Mouse (Mus musculus) kidney, postnatal 0 days (tissue): ENCODE results near the gene Unc93b1. TPM values are rescaled to one million over a fixed set of nuclear protein-coding genes. Genes with fewer than 3 reads are reported as not detected.

ENCODE experiments used
- ATAC-seq: fragments of 200-750 bp; cut with Nextera tagmentation; replicated peaks from 2 replicates; pipeline ENCODE4 v1.8.0; 2017; ENCODE audit warnings: low read depth, moderate number of reproducible peaks, moderate TSS enrichment, moderate library complexity; ENCODE audit not compliant: low FRiP score
- DNase-seq: peaks from one replicate; pipeline ENCODE4 v3.0.0-alpha.2; 2016; ENCODE audit warnings: low spot score
- H3K27ac ChIP-seq: fragments of 300-500 bp; sonication (generic); 2 replicates; pipeline ENCODE4 v1.5.1; 2014; ENCODE audit warnings: mild to moderate bottlenecking
- H3K27me3 ChIP-seq: fragments of 300-500 bp; sonication (generic); 2 replicates; pipeline ENCODE4 v1.6.1; 2014; ENCODE audit warnings: low read length, mixed read lengths; ENCODE audit not compliant: insufficient read depth
- H3K36me3 ChIP-seq: fragments of 300-500 bp; sonication (generic); 2 replicates; pipeline ENCODE4 v1.6.1; 2014; ENCODE audit warnings: low read length, mixed read lengths; ENCODE audit not compliant: insufficient read depth
- H3K4me1 ChIP-seq: fragments of 300-500 bp; sonication (generic); replicated peaks from 2 replicates; pipeline ENCODE4 v1.6.1; 2014; ENCODE audit warnings: antibody characterized with exemption, low read length, mixed read lengths; ENCODE audit not compliant: insufficient read depth
- H3K4me2 ChIP-seq: fragments of 300-500 bp; sonication (generic); 2 replicates; pipeline ENCODE4 v1.6.1; 2014; ENCODE audit warnings: mild to moderate bottlenecking, low read length, moderate library complexity, mixed read lengths
- H3K4me3 ChIP-seq: fragments of 300-500 bp; sonication (generic); replicated peaks from 2 replicates; pipeline ENCODE4 v1.5.1; 2014; ENCODE audit warnings: low read depth, low read length
- H3K9ac ChIP-seq: fragments of 300-500 bp; sonication (generic); 2 replicates; pipeline ENCODE4 v1.6.1; 2014; ENCODE audit warnings: low read depth, low read length
- H3K9me3 ChIP-seq: fragments of 300-500 bp; sonication (generic); replicated peaks from 2 replicates; pipeline ENCODE4 v1.6.1; 2016; ENCODE audit warnings: low read length, inconsistent platforms, mixed read lengths
- CTCF ChIP-seq: IDR thresholded peaks from 2 replicates; pipeline ENCODE4 v1.5.1; 2016; ENCODE audit warnings: antibody characterized with exemption, low read depth, mild to moderate bottlenecking, moderate library complexity
- WGBS: fragments of 180-500 bp; shearing (Covaris S2); extraction: QIAGEN DNeasy Blood & Tissue Kit; methylation state at CpG from one replicate; pipeline ENCODE4 v1.1.7; 2014; 5-methylcytosine and 5-hydroxymethylcytosine counted together
- polyA plus RNA-seq: library from polyadenylated mRNA; unstranded; fragments of >200 nt; fragmentation: Nextera tagmentation; extraction: Ambion mirVana; gene quantifications from 2 replicates; pipeline ENCODE4 v1.2.1, GENCODE M21; 2015

Unc93b1 gene
- polyA plus RNA-seq, 1 experiment from 2014 or later = 24.2 TPM

DNA sequence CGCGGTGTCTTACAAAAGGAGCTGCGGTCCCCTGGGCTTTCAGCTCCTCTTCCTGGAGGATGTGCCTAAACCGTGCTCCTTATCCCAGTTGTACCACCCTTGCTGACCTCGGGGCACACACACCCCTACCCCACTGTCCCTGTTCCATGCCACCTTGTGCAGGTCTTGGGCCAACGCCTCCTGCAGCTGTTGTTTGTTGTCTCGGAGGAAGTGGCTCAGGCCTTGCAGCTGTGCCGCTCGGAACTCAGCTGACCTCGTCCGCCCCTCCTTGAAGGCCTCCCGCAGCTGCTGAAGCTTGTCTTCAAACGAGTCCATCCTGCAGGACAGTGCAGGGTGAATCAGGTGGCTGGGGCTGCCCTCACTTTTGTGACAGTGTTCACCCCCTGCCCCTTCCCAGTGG lies 11.4 kb upstream of the Unc93b1 start:
- TF ChIP-seq CTCF = no peak
- DNase-seq (peak; percentile 71), ATAC-seq (peak; percentile 21; the same call in 1 of the 2 replicates)
- Histone ChIP-seq H3K9me3 (no peaks in the 10 kb centered on the region), H3K4me1 (peaks cover 14% of the 10 kb centered on the region; the same call in 1 of the 2 replicates), H3K27me3 (no peaks in the 10 kb centered on the region), H3K4me2 (no peak overlapping the region), H3K9ac (no peak overlapping the region), H3K27ac (peak overlapping the region; percentile 44), H3K4me3 (no peak overlapping the region), H3K36me3 (no peaks in the 10 kb centered on the region)
- 21% methylated on average over 13 of the region's 13 CpGs for whole genome bisulfite sequencing

DNA sequence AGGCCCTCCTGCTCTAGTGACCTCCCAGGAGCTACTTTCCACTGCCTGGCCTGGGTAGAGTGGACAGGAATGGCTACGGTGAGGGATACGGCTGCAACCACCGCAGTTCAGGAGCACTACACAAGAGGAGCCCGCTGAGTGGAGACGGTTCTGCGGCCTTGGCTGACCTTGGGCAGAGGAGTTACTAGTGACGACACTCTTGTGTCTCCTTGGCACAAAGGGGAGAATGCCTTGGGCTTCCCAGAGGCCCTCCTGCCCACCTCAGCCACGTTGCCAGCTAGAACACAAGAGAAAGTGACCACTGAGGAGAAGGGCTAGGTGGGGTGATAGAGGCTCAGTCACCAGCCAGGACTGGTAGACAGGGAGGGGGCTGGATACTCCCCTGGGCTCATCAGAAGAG lies 10.8 kb upstream of the Unc93b1 start:
- Histone ChIP-seq H3K27me3 (no peaks in the 10 kb centered on the region), H3K9me3 (no peaks in the 10 kb centered on the region), H3K27ac (peak overlapping the region; percentile 44), H3K4me2 (no peak overlapping the region), H3K9ac (no peak overlapping the region), H3K4me1 (peaks cover 13% of the 10 kb centered on the region; the same call in 1 of the 2 replicates), H3K4me3 (no peak overlapping the region), H3K36me3 (no peaks in the 10 kb centered on the region)
- no peak for ATAC-seq
- WGBS = 68% methylated on average over 8 of the region's 8 CpGs
- no peak for TF ChIP-seq CTCF
- DNase-seq = no peak

DNA sequence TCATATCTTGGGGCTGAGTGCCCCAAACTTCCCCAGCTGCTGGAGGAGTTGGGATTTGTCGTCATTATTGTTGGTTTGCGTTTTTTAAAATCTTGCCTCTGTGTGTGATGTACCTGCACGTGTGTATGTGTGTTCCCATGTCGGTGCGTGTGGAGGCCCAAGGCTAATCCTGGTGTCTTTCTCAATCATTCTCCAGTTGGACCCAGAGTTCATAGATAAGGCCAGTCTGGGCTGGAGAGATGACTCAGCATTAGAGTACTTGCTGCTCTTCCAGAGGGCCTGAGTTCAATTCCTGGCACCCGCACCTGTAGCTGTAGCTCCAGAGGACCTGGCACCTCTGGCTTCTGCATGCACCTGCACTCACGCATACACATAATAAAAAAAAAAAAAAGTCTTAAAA lies 10.1 kb upstream of the Unc93b1 start:
- Histone ChIP-seq H3K36me3 (no peaks in the 10 kb centered on the region), H3K4me1 (peaks cover 12% of the 10 kb centered on the region; the same call in 1 of the 2 replicates), H3K9ac (no peak overlapping the region), H3K4me3 (no peak overlapping the region), H3K27me3 (no peaks in the 10 kb centered on the region), H3K9me3 (no peaks in the 10 kb centered on the region), H3K27ac (no peak overlapping the region), H3K4me2 (no peak overlapping the region)
- DNase-seq (no peak), ATAC-seq (no peak)
- TF ChIP-seq CTCF = no peak
- 97% methylated on average over 7 of the region's 7 CpGs for WGBS

DNA sequence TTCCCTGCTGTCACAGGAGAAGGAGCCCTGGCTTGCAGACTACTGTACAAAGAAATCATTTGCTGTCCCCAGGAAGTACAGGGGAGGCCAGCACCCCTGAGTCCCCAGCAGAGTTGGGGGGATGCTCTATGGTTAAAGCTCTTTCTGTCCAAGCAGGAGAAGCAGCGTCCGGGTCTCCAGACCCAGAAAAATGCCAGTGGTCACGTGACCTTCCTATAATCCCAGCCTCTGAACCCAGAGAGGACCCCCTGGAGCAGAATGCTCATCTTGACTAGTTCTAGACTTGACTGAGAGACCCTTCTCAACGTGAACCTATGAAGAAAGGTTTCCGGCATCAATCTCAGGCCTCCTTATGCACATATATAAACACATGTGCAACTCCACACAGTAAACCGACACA lies 9.1 kb upstream of the Unc93b1 start:
- ATAC-seq (no peak), DNase-seq (no peak)
- H3K27ac ChIP-seq = no peak overlapping the region
- no peaks in the 10 kb centered on the region for H3K36me3 ChIP-seq
- no peak overlapping the region for H3K4me2 ChIP-seq
- no peaks in the 10 kb centered on the region for H3K27me3 ChIP-seq
- H3K9me3 ChIP-seq = no peaks in the 10 kb centered on the region
- 75% methylated on average over 6 of the region's 6 CpGs for WGBS
- no peak for TF ChIP-seq CTCF
- H3K4me1 ChIP-seq = peaks cover 22% of the 10 kb centered on the region
- no peak overlapping the region for H3K9ac ChIP-seq
- H3K4me3 ChIP-seq = no peak overlapping the region

DNA sequence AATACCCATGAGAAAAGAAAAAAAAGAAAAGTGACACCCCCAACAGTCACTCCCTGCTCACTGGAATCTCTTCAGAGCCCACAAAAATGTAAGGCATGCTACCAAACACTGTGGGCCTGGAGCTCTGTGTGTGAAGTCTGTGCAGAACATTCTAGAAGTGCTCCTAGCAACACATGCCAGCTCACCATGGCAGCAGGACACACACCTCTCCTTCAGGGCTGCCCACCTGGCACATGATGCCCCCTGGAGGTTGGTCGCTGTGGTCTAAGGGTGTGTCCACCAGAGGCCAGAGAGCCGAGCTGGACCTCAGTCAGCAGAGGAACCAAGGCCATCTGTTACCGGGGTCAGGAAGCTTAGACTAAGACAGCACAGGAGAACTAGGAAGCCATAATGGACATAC lies 8.7 kb upstream of the Unc93b1 start:
- WGBS = 58% methylated on average over 3 of the region's 3 CpGs
- Histone ChIP-seq H3K27me3 (no peaks in the 10 kb centered on the region), H3K4me3 (no peak overlapping the region), H3K9me3 (no peaks in the 10 kb centered on the region), H3K36me3 (no peaks in the 10 kb centered on the region), H3K4me1 (peaks cover 22% of the 10 kb centered on the region), H3K27ac (peak overlapping the region; percentile 42; the same call in 1 of the 2 replicates), H3K9ac (no peak overlapping the region), H3K4me2 (no peak overlapping the region)
- peak; percentile 40; the same call in 1 of the 2 replicates for TF ChIP-seq CTCF
- ATAC-seq = no peak
- DNase-seq = peak; percentile 71

DNA sequence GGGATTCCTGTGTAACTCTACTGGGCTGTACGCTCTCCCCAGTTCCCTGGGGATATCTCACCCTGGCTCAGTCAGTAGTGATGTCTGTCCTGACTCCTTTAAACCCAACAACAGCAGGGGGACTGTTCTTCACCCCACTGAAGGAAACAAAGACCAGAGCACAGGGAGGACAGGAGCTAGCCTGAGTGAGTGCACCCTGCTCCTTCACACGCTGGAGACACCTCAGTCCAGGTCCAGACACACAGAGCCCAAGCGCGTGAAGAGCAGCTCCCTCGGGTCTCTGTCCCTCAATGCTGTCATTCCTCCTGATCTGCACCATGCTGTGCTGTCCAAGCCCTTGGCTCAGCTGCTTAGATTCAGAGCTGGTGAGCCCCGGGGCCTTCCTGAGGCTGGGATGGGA lies 8.3 kb upstream of the Unc93b1 start:
- no peak for DNase-seq
- H3K9me3 ChIP-seq = no peaks in the 10 kb centered on the region
- H3K36me3 ChIP-seq = no peaks in the 10 kb centered on the region
- no peak for TF ChIP-seq CTCF
- 66% methylated on average over 6 of the region's 6 CpGs for WGBS
- H3K4me3 ChIP-seq = no peak overlapping the region
- no peaks in the 10 kb centered on the region for H3K27me3 ChIP-seq
- H3K4me2 ChIP-seq = no peak overlapping the region
- peaks cover 22% of the 10 kb centered on the region for H3K4me1 ChIP-seq
- H3K27ac ChIP-seq = peak overlapping the region; percentile 42; the same call in 1 of the 2 replicates
- no peak overlapping the region for H3K9ac ChIP-seq
- no peak for ATAC-seq

DNA sequence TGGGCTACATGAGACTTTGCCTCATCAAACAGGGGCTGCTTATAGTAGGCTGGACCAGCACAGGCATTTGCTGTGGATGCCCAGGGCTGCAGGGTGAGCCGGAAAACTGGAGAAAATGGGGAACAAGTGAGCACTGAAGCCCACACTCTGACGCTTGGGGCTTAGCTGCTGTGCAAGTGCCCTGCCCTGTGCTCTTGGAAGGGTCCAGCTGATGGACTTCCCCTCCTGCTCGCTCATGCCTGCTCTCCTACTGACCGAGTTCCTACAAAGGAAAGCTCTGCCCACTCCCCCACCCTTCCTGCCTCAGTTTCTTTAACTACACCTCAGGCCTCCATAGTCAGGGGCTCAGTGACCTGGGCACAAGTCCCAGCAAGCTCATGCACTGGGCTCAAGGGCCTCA lies 7.0 kb upstream of the Unc93b1 start:
- no peaks in the 10 kb centered on the region for H3K9me3 ChIP-seq
- no peak overlapping the region for H3K4me2 ChIP-seq
- TF ChIP-seq CTCF = no peak
- no peak overlapping the region for H3K4me3 ChIP-seq
- WGBS = 92% methylated on average over 4 of the region's 4 CpGs
- H3K27ac ChIP-seq = no peak overlapping the region
- H3K9ac ChIP-seq = no peak overlapping the region
- no peaks in the 10 kb centered on the region for H3K36me3 ChIP-seq
- no peak for ATAC-seq
- H3K4me1 ChIP-seq = peaks cover 22% of the 10 kb centered on the region
- H3K27me3 ChIP-seq = no peaks in the 10 kb centered on the region
- no peak for DNase-seq
